Mouse (Mus musculus): ENCODE data around the gene Mfap3l.

Mfap3l gene

DNA sequence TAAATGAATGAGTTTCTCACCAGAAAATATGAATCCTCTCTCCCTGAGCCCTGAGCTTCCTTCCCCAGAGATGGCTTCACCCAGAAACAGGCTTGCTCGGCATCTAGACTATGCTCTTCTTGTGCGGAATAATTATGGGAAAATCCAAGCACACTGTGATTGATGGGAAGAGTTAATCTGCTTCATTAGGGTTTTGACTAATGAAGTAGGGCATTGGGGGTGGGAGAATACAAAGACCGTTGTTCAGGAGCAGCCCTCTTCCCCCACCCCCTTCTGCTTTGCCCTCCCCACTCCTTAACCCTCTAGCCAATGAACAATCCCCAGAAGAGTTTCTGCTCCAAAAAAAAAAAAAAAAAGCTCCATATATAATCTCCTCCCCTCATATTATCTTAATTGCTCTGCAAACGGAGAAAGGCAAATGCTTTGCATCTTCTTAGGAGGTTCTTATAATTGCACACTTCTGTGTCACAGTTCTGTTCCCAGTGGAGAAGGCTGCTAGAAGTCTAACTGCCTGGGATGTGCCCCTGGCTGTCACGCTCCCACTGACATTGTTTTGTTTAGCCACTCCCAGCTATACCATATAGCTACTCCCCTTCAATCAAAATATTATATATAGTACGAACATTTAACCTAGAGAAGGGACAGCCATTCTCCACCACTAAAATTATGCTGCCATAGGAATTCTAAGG is 24.9 kb downstream of the Mfap3l start:
- no peak for DNase-seq

DNA sequence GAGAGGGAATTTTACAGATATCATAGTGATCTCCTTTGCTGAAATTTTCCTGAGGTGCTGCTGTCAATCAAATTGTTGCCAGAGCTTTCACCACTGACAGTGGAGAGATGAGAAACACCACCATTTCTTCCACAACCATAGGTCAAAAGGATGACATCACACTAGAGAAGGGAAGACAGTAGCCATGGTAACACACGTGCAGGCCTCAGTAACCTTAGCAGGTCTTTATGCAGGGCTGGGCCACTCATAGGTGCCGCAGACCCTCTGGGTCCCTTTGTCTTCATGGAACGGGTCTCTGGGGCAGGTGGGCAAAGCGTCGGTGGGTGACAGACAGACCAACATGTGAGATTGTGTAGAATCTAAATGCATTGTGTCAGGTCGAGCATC is 25.5 kb downstream of the Mfap3l start:
- no peak for DNase-seq

DNA sequence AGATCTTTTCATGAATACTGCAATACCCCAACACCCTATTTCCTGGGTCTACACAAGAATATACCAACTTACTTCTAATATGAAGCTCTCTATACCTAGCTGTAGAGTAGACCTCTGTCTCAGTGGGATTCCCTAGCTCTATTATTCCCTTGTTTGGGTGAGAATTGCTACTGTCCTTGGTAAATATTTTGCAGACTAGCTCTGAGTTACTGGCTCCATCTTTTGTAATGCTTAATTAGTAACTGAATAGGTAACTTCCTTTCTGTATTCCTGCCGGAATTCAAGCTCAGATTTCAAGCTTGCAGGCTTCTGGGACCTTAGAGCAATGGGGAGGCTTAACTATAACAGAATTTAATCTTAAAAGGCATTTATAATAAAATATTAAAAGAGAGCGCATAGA is 26.1 kb downstream of the Mfap3l start:
- DNase-seq, result peak in 1 of 2 experiments; percentile 34

DNA sequence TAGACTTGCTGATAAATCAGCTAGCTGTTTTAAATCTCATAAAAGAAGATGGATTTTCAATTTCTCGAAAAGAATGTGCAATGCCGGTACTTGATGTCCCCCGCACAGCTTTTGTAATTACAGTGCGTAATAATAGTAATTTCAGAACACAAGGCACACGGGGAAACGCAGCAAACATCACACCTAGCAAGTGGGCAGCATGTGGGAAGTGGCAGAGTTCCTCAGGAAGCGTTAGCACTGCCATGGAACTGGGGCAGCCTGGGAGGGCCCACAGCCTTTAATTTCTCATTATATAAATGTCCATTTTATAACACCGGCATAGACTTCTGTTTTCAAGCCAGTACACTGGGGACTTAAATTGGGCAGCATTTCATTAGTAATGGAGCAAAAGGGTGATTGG is 27.1 kb downstream of the Mfap3l start:
- no peak for DNase-seq

DNA sequence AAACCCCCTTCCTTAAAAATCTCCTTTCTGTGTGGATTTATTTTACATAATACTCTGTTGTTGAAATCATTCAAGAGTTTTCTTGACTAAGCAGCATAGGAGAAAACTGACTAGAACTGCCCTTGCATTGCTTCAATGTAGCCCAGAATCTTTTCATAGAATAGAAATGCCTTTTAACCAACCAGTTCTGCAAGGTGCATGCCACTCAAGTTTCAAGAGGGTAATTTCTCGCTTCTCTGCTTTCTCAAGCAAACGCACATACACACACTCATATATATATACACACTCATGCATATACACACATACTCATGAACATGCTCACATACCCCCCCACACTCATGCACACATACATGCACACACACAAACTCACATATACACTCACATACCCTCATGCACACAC is 28.6 kb downstream of the Mfap3l start:
- no peak for DNase-seq

DNA sequence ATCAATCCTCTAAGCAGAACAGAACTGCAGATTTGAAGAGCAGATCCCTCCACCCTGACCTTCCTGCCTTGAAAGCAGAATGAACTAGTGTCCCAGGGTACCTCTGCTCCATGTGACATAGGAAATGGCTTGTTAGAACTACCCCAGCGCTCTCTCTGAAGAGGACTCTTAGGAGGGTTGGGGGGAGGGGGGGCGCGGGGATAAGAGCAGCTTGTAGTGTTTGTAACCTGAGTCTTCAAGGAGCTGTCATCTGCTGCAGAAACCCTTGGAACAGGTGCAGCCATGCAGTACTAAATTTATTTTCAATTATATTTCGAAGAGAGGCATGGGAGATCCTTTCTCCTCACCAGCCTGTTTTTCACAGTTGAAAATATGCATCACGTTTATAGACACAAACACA is 30.9 kb downstream of the Mfap3l start:
- no peak for DNase-seq

DNA sequence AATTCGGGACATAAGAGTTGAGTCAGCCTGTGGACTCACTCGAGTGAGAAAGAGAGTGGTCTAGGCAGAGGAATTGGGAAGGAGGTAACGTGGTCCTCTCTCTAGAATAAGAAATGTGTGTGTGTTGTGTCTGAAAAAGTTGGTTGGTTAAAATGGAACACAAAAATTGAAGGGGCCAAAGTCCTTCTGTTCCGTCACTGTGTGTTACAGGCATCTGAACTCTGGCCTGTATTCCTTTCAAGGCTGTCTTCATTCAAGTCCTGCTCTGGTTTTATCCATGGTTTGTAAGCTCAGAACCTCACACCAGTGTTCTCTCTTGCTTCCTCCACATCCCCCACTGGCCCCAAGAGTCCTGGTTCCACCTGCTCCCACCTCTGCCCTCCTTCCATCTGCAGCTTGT is 33.2 kb downstream of the Mfap3l start:
- peak; percentile 41 to 61 for DNase-seq

DNA sequence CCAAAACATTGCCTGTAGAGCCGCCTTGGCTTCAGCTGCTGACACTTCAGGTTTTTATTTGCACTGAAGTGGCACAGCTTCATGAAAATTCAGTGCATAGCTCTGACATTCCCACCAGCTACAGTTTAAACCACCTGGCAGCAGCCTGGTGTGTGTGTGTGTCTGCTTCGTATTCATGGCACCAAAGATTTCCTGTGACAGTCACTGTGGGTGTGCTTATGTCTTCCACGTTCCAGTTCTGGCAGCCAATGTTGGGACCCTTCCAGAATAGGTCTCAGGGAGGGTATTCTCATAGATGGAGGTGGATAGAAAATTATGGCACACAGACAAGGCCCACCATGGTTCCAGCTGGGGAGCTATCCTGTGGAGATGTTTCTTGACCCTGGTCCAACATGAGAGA is 34.2 kb downstream of the Mfap3l start:
- peak; percentile 22 to 32 for DNase-seq

DNA sequence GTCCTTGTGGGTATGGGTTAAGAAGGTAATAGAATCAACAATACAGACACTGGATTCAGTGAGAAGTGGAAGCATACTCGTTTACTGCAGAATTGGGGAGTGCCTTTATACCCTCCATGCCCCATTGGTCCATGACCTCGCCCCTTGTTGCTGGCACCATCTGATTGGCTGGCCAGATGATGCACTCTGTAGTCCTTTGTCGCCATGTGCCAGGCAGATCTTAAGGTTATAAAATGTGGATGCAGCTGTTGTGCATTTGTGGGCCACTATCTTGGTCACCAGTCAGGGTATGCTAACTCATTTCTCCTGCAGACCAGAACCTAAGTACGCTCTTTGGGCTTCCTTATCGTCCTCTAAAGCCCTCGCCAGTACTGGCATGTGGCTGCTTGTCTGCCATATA is 46.0 kb downstream of the Mfap3l start:
- no peak for DNase-seq

DNA sequence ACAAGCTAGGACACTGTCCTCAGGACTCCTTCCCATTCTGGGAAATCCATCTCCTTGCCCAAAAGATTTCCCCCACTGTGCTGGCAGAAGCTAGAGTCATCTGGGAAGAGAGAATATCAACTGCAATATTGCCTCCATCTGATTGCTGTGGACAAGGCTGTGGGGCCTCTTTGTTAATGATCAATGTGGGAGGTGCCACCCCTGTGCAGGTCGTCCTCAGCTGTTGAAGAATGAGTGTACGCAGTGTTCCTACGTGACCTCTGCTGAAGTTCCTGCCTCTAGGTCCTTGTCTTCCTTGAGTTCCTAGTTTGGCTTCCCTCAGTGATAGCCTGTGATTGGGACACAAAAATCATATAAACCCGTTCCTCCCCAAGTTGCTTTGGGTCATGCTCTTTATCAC is 49.2 kb downstream of the Mfap3l start:
- DNase-seq, result peak; percentile 19 to 45

DNA sequence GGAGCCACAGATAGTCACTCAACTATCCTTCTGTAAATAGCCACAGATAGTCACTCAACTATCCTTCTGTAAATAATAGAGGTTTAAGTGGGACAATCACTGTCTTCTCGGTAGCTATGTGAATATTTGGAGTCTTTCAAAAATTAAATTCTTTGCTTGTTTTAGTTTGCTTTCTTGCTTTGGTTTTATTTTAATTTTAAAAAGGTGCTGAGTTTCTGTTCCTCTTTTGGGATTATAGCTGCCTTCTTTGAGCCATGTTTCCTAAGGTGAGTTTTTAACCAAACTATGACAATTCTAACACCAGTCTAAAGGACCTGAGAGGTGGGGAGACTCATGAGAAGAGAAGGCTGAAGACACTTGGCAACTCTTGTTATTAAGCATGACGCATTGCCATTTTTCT is 49.7 kb downstream of the Mfap3l start:
- DNase-seq, result no peak

DNA sequence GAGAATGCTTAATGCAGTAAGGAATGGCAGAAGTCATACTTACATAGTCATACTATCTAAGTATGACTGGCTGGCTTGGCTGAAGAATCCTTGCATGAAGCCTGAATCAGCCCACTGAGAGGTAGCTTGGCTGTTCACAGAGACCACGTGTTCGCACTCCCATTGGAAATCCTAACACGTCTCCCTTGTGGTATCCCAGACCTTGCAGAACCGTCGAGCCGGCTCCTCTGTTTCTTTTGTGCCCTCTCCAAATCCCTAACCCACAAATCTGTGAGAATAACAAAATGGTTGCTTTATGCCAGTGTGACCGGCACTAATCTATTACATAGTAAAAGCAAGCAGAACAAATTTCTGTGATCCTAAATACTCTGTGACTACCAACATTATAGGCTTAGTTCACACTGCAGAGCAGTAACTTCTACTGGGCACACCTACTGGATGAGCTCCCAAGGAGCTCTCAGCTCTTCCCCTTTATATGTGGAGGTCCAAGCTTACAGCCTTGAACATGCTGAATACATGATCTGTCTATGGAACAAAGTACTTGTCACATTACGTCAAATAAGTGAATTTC is 79.0 kb downstream of the Mfap3l start:
- DNase-seq, result no peak

DNA sequence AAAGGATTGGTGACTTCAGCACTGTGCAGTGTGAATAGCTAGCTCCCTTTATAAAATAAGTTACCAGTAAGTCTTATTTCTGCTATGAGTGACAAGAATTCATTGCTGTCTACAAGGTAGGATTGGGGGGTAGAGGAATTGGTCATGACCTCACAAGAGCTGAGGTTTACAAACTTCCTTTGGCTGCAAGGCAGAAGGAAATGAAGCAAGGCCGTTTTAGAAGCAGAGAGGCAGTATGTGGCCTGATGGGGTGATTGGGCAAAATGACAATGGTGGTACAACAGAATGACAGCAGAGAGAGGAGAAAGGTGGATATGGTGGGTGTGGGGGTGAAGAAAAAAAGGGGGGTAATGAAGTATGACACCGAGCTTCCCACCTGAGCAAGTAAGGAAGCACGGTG is 82.1 kb downstream of the Mfap3l start:
- DNase-seq, result no peak

DNA sequence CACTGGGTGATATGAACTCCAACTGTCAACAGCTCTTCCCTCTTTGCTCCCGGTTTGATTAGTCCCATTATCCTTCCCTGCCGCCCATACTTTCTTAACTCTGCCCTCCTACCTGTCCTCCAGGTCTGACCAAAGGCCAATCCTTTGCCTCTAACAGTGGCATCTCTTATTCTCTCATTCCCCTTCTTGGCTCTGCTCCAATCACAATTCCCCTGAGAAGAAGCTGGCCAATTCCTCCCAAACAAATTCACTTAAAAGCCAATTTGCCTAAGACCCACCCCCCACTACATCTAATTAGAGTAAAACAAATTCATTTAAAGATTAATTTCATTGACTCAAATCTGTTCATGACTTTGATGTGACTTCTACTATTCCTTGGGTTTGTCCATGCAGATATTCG is 86.1 kb downstream of the Mfap3l start:
- peak; percentile 3 to 8 for DNase-seq
